Comparison of ENCODE assay signal across 23 mouse cellular contexts in the genomic region with DNA sequence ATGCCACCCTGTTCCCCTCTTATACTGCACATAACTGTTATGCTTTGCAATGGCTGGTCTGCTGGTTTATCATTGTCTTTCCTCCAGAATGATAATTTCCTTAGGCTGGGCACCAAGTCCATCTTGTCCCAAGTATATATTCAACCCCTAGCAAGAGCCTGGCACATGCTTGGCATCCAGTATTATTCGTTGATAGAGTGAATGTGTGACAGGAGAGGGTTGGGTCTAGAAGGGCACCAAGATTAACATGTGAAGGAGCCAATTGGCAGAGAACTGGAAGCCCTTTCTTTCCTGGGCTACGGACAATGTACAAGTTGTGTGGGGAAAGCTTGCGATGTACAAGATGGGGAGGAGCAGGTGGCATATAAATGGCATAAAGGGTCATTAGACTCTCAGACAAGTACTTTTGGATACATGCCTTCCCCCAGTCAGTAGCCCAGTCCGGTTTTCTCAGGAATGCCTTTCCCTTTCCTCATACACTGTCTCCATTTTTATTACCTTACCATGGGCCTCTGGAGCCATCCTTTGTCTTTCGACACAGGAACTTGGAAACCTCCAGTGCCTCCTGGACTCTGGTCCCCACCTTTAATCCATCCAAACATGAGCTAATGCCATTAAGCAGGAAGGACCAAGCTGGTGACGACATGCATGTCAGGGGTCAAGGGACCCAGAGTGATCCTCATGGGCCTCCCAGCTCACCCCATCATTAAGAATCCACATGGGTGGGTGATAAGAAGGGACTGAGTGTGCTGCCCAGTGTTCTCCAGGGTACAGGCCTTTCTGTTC.
"Had no signal": no experiment of that assay in that cellular context is flagged by ENCODE, and none has a peak within 500 bp of the region (broad histone marks: within the 10 kb centered on the region; RNA-seq: fewer than 3 reads in every experiment).

No protein-coding gene starts in this region.

- H3K9ac ChIP-seq: kidney, embryonic 15.5 days; liver, embryonic 12.5 days; liver, embryonic 15.5 days; lung, embryonic 15.5 days; midbrain, embryonic 12.5 days; midbrain, embryonic 15.5 days; neural tube, embryonic 13.5 days had no signal

- H3K4me3 ChIP-seq: kidney, embryonic 15.5 days; layer of hippocampus, adult 2 months; left cerebral cortex, adult 2 months; liver, embryonic 12.5 days; liver, embryonic 15.5 days; lung, embryonic 15.5 days; megakaryocyte, embryonic 14.5 days; midbrain, embryonic 12.5 days; midbrain, embryonic 15.5 days; myocyte; neural tube, embryonic 13.5 days had no signal

- H3K36me3 ChIP-seq: kidney, embryonic 15.5 days; liver, embryonic 12.5 days; liver, embryonic 15.5 days; lung, embryonic 15.5 days; midbrain, embryonic 12.5 days; midbrain, embryonic 15.5 days; neural tube, embryonic 13.5 days had no signal

- H3K4me2 ChIP-seq: kidney, embryonic 15.5 days; liver, embryonic 12.5 days; liver, embryonic 15.5 days; lung, embryonic 15.5 days; midbrain, embryonic 12.5 days; midbrain, embryonic 15.5 days; neural tube, embryonic 13.5 days had no signal

- ATAC-seq: inflammation-experienced regulatory T-cells, adult 6 months; liver, embryonic 12.5 days; midbrain, embryonic 15.5 days had no signal

- H3K27ac ChIP-seq: kidney, embryonic 15.5 days; layer of hippocampus, adult 2 months; left cerebral cortex, adult 2 months; liver, embryonic 12.5 days; liver, embryonic 15.5 days; lung, embryonic 15.5 days; midbrain, embryonic 12.5 days; midbrain, embryonic 15.5 days; neural tube, embryonic 13.5 days had no signal

- H3K4me1 ChIP-seq: kidney, embryonic 15.5 days; liver, embryonic 12.5 days; liver, embryonic 15.5 days; lung, embryonic 15.5 days; midbrain, embryonic 12.5 days; midbrain, embryonic 15.5 days; neural tube, embryonic 13.5 days had no signal

- H3K9me3 ChIP-seq: kidney, embryonic 15.5 days; liver, embryonic 12.5 days; liver, embryonic 15.5 days; lung, embryonic 15.5 days; megakaryocyte, embryonic 14.5 days; midbrain, embryonic 12.5 days; midbrain, embryonic 15.5 days; neural tube, embryonic 13.5 days had no signal

- DNase-seq: kidney, adult 2 months; kidney, postnatal 10 days; layer of hippocampus, adult 9-11 months; layer of hippocampus, postnatal 36 days; lung, adult 18-20 months; lung, postnatal 10 days; lung, postnatal 36 days; retina, postnatal 1 day; thymus, adult 2 months; thymus, postnatal 14 days; thymus, postnatal 4 days had no signal

- H3K27me3 ChIP-seq: kidney, embryonic 15.5 days; lung, embryonic 15.5 days; midbrain, embryonic 15.5 days; neural tube, embryonic 13.5 days had no signal
